Mouse (Mus musculus) heart, postnatal 0 days (tissue): ENCODE results near the gene Cyp2w1. TPM values are rescaled to one million over a fixed set of nuclear protein-coding genes. Genes with fewer than 3 reads are reported as not detected.

Source experiments
- ATAC-seq: fragments of 200-750 bp; cut with Nextera tagmentation; 2 replicates; pipeline ENCODE4 v1.8.0; 2017; ENCODE audit warnings: low read depth, moderate number of reproducible peaks, moderate library complexity; ENCODE audit not compliant: insufficient read depth
- DNase-seq: peaks from one replicate; pipeline ENCODE4 v3.0.0-alpha.2; 2016; ENCODE audit warnings: low spot score
- H3K27ac ChIP-seq: fragments of 300-500 bp; sonication (generic); 2 replicates; pipeline ENCODE4 v1.5.1; 2014; ENCODE audit warnings: low read depth, mild to moderate bottlenecking
- H3K27me3 ChIP-seq: fragments of 300-500 bp; sonication (generic); 2 replicates; pipeline ENCODE4 v1.6.1; 2014; ENCODE audit warnings: low read length, mixed read lengths; ENCODE audit not compliant: control insufficient read depth, insufficient read depth
- H3K36me3 ChIP-seq: fragments of 300-500 bp; sonication (generic); replicated peaks from 2 replicates; pipeline ENCODE4 v1.6.1; 2014; ENCODE audit warnings: low read length, mixed read lengths; ENCODE audit not compliant: control insufficient read depth, insufficient read depth
- H3K4me1 ChIP-seq: fragments of 300-500 bp; sonication (generic); 2 replicates; pipeline ENCODE4 v1.6.1; 2014; ENCODE audit warnings: antibody characterized with exemption; ENCODE audit not compliant: control insufficient read depth, insufficient read depth
- H3K4me2 ChIP-seq: fragments of 300-500 bp; sonication (generic); 2 replicates; pipeline ENCODE4 v1.6.1; 2014; ENCODE audit warnings: low read depth, mild to moderate bottlenecking, low read length, moderate library complexity
- H3K4me3 ChIP-seq: fragments of 300-500 bp; sonication (generic); 2 replicates; pipeline ENCODE4 v1.5.1; 2014; ENCODE audit warnings: low read depth, low read length
- H3K9ac ChIP-seq: fragments of 300-500 bp; sonication (generic); replicated peaks from 2 replicates; pipeline ENCODE4 v1.6.1; 2014; ENCODE audit warnings: low read depth, low read length, mixed read lengths
- H3K9me3 ChIP-seq: fragments of 300-500 bp; sonication (generic); replicated peaks from 2 replicates; pipeline ENCODE4 v1.6.1; 2016; ENCODE audit warnings: low read length; ENCODE audit not compliant: control insufficient read depth
- CTCF ChIP-seq: IDR thresholded peaks from 2 replicates; pipeline ENCODE4 v1.5.1; 2016; ENCODE audit warnings: antibody characterized with exemption, control low read depth, low read depth
- EP300 ChIP-seq: IDR thresholded peaks from 2 replicates; pipeline ENCODE4 v1.6.1; 2016; ENCODE audit warnings: antibody characterized with exemption, low read depth
- WGBS: fragments of 180-500 bp; shearing (Covaris S2); extraction: QIAGEN DNeasy Blood & Tissue Kit; methylation state at CpG from one replicate; pipeline ENCODE4 v1.1.7; 2014; 5-methylcytosine and 5-hydroxymethylcytosine counted together
- polyA plus RNA-seq: library from polyadenylated mRNA; unstranded; fragments of >200 nt; fragmentation: Nextera tagmentation; extraction: Ambion mirVana; gene quantifications from 2 replicates; pipeline ENCODE4 v1.2.1, GENCODE M21; 2015
- total RNA-seq: library from RNA; depleted of rRNA; stranded (reverse); fragments of >200 nt; gene quantifications from 2 replicates; pipeline ENCODE4 v1.2.3, GENCODE M21; 2014; ENCODE audit warnings: low replicate concordance

Gene Cyp2w1
- total and polyA plus RNA-seq, 2 experiments from 2014 or later = not detected

- Histone ChIP-seq H3K9me3 (no peaks in the 10 kb centered on the region), H3K36me3 (peaks cover 29% of the 10 kb centered on the region), H3K4me3 (no peak overlapping the region), H3K4me1 (peaks cover 42% of the 10 kb centered on the region), H3K27me3 (no peaks in the 10 kb centered on the region), H3K27ac (no peak overlapping the region), H3K9ac (no peak overlapping the region), H3K4me2 (no peak overlapping the region)
- WGBS = 90% methylated on average over 37 of the region's 37 CpGs
- ATAC-seq (no peak), DNase-seq (no peak)
- no peak for TF ChIP-seq EP300
- no peak for TF ChIP-seq CTCF
Observed at GRCm38 (mm10) chr5:139392219-139393196, 40.1 kb downstream of the Cyp2w1 start.

GRCm38 (mm10) chr5:139393197-139393588, 40.8 kb downstream of the Cyp2w1 start:
- peaks cover 42% of the 10 kb centered on the region for H3K4me1 ChIP-seq
- no peak for TF ChIP-seq CTCF
- TF ChIP-seq EP300 = no peak
- WGBS = 92% methylated on average over 16 of the region's 16 CpGs

GRCm38 (mm10) chr5:139394399-139394798, 42.0 kb downstream of the Cyp2w1 start:
- Histone ChIP-seq H3K27me3 (no peaks in the 10 kb centered on the region), H3K27ac (no peak overlapping the region), H3K4me3 (no peak overlapping the region), H3K9ac (no peak overlapping the region), H3K36me3 (peaks cover 29% of the 10 kb centered on the region), H3K4me2 (no peak overlapping the region), H3K9me3 (no peaks in the 10 kb centered on the region), H3K4me1 (peaks cover 40% of the 10 kb centered on the region)
- ATAC-seq (no peak), DNase-seq (no peak)
- TF ChIP-seq CTCF (no peak), EP300 (no peak)
- WGBS = 74% methylated on average over 7 of the region's 7 CpGs

More at GRCm38 (mm10) chr5:139393197-139393588, 40.8 kb downstream of the Cyp2w1 start:
- Histone ChIP-seq H3K4me2 (no peak overlapping the region), H3K9me3 (no peaks in the 10 kb centered on the region), H3K27ac (no peak overlapping the region), H3K9ac (no peak overlapping the region), H3K4me3 (no peak overlapping the region), H3K27me3 (no peaks in the 10 kb centered on the region), H3K36me3 (peaks cover 29% of the 10 kb centered on the region)
- DNase-seq (no peak), ATAC-seq (no peak)

- no peak overlapping the region for H3K4me3 ChIP-seq
- no peak overlapping the region for H3K27ac ChIP-seq
- H3K36me3 ChIP-seq = peaks cover 29% of the 10 kb centered on the region
- no peak overlapping the region for H3K4me2 ChIP-seq
- H3K27me3 ChIP-seq = no peaks in the 10 kb centered on the region
- H3K4me1 ChIP-seq = peaks cover 33% of the 10 kb centered on the region
- WGBS = 95% methylated on average over 4 of the region's 4 CpGs
- no peaks in the 10 kb centered on the region for H3K9me3 ChIP-seq
- DNase-seq (no peak), ATAC-seq (no peak)
- H3K9ac ChIP-seq = no peak overlapping the region
- no peak for TF ChIP-seq EP300
- TF ChIP-seq CTCF = no peak
Observed at GRCm38 (mm10) chr5:139395528-139395927, 43.1 kb downstream of the Cyp2w1 start.

GRCm38 (mm10) chr5:139397359-139397916, 45.0 kb downstream of the Cyp2w1 start:
- no peak for TF ChIP-seq CTCF
- no peak for TF ChIP-seq EP300
- peaks cover 23% of the 10 kb centered on the region for H3K4me1 ChIP-seq
- H3K4me2 ChIP-seq = no peak overlapping the region
- no peak overlapping the region for H3K4me3 ChIP-seq
- DNase-seq = no peak
- no peak for ATAC-seq
- peak overlapping the region; percentile 41; the same call in 1 of the 2 replicates for H3K9ac ChIP-seq
- H3K36me3 ChIP-seq = peaks cover 26% of the 10 kb centered on the region
- H3K9me3 ChIP-seq = no peaks in the 10 kb centered on the region
- H3K27ac ChIP-seq = peak overlapping the region; percentile 63
- 69% methylated on average over 4 of the region's 4 CpGs for WGBS
- no peaks in the 10 kb centered on the region for H3K27me3 ChIP-seq
